Mouse (Mus musculus): ENCODE results near the gene Ppt2.
A peak's percentile ranks its signal among the peaks of the same experiment; 100 is the strongest.

Ppt2 gene

GRCm38 (mm10) chr17:34627943-34628643, at the start of gene Ppt2:
Gene Ppt2 (minus strand): TSS chr17:34628510.
- no peak for TF ChIP-seq GATA4 (IDR thresholded peaks at IDR 0.05; ENCODE audit: insufficient replicate concordance, low read length)

GRCm38 (mm10) chr17:34676671-34677070, 48.4 kb upstream of the Ppt2 start:
- TF ChIP-seq GATA4 (IDR thresholded peaks at IDR 0.05; ENCODE audit: insufficient replicate concordance, low read length): no peak

- TF ChIP-seq GATA4 (IDR thresholded peaks at IDR 0.05; ENCODE audit: insufficient replicate concordance, low read length): no peak
Observed at GRCm38 (mm10) chr17:34676093-34676460, 47.8 kb upstream of the Ppt2 start.

DNA sequence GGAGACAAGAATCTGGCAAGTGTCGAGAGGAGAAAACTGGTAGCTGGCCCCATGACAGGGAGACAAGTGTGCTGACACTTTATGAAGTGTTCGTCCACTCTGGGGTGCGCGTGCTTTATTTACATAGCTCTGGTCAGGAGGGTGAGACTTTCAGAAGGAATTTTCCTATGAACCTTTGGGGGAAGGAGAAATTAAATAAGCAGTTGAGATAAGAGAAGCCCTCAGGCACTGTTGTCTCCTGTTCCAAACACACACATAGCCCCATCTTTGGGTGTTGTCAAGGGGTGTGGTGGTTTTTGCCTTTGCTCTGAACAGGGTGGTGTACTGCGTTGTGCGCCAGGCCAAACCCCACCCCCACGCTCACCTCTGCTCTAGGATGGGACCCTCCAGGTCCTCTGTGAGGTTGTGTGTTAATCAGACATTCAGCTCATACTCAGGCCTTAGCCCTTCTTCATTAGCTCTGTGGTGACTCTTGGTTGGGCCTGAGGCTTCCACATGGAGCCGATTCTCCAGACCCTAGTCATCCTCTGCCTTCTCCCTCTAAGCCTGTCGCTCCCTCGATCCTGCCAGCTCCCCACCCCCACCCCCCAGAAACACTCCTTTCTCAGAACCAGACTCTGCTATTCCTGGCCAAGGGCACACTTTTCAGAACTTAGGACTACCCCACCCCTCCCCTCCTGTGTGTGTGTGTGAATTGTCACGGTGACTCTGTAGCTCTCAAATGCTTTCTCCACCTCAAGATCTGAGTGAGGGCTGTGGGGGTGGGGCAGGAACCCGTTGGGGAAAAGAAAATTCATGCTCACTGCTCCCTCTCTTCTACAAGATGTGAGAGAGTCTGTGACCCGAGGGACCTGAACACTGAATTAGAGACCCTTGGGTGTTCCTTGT, 47.1 kb upstream of the Ppt2 start:
- TF ChIP-seq GATA4 (IDR thresholded peaks at IDR 0.05; ENCODE audit: insufficient replicate concordance, low read length): no peak

DNA sequence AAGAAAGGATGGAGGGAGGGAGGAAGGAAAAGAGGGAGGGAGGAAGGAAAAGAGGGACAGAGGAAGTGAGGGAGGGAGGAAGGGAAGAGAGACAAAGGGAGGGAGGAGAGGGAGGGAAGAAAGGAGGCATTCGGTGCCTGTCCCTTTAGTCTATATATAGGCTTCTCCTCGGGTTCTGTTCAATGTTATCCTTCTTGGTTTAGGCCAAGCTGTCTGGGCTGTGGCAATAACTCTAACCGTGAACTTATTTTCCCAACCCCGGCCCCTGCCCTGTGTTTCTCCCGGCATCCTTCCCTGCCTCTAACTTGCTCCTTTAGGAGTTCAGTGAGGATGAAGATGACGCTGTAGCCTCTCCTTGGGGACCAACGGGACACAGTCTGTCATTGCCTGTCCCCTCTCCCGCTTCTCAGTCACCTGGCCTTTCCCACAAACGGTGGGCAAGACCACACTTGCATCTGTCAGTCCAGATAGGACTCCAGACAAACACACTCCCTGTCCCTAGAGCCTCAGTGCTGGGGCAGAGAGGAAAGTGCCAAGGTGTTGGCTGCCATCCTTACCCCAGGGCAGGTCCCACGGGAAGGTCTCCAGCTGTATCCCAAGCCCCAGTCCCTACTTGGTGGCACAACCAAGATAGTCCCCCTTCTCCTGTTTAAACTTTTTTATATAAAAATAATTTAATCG, 46.4 kb upstream of the Ppt2 start:
- TF ChIP-seq GATA4 (IDR thresholded peaks at IDR 0.05; ENCODE audit: insufficient replicate concordance, low read length): no peak

DNA sequence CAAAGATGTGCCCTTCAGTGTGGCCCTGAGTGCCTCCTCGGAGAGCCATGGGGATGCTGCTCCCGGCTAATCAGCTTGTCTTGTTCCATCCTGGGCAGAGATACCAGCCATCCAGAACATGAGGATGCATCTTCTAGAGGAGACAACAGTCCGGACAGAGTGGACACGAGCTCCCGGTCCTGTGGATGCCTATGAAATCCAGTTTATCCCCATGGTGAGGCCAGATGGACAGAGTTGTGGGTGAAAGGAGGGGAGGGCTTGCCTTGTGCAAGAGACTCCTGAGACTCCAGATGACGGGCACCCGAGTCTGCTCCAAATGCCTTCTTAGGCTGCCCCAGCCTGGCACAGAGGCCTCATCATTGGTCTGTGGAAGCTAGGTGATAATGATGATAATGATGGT, 44.8 kb upstream of the Ppt2 start:
- TF ChIP-seq GATA4 (IDR thresholded peaks at IDR 0.05; ENCODE audit: insufficient replicate concordance, low read length): no peak

GRCm38 (mm10) chr17:34672246-34672792, 44.0 kb upstream of the Ppt2 start:
- no peak for TF ChIP-seq GATA4 (IDR thresholded peaks at IDR 0.05; ENCODE audit: insufficient replicate concordance, low read length)

DNA sequence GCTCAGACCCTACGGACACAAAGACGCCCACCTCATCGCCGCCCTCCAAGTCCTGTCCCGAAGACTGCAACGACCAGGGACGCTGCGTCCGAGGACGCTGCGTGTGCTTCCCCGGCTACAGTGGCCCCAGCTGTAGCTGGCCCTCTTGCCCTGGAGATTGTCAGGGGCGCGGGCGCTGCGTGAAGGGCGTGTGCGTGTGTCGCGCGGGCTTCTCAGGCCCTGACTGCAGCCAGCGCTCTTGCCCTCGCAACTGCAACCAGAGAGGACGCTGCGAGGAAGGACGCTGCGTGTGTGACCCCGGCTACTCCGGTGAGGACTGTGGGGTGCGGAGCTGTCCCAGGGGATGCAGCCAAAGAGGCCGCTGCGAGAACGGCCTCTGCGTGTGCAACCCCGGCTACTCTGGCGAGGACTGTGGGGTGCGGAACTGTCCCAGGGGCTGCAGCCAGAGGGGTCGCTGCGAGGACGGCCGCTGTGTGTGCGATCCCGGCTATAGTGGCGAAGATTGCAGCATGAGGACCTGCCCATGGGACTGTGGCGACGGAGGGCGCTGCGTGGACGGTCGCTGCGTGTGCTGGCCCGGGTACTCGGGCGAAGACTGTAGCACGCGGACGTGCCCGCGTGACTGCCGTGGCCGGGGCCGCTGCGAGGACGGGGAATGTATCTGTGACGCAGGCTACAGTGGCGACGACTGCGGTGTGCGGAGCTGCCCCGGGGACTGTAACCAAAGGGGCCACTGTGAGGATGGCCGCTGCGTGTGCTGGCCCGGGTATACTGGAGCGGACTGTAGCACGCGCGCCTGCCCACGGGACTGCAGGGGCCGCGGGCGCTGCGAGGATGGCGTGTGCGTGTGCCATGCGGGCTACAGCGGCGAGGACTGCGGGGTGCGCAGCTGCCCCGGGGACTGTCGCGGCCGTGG, 43.1 kb upstream of the Ppt2 start:
- TF ChIP-seq GATA4 (IDR thresholded peaks at IDR 0.05; ENCODE audit: insufficient replicate concordance, low read length): no peak

DNA sequence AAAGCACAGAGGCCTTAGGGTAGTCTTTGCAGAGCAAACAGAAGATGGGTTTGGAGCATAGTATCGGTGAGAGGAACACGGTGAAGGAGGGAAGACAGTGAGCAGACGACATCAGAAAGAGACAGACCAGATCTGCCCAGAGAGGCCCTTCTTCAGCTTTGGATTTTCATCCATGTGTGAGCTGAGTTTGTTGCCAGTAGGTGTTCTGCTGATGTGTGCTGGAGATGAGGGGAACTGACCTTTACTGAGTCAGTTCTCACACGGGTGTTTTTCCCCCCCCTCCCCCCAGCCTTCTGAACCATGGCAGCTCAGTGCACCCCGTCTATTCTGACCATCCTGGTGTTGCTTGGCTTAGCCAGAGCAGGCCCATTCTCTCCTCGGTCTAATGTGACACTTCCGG, 41.9 kb upstream of the Ppt2 start, which contains the start of gene Tnxb:
Gene Tnxb, plus strand, starts transcription at position 301 of the 400 bp plus-strand sequence.
- no peak for TF ChIP-seq GATA4 (IDR thresholded peaks at IDR 0.05; ENCODE audit: insufficient replicate concordance, low read length)

- no peak for TF ChIP-seq GATA4 (IDR thresholded peaks at IDR 0.05; ENCODE audit: insufficient replicate concordance, low read length)
Observed at GRCm38 (mm10) chr17:34664472-34664871, 36.2 kb upstream of the Ppt2 start.

GRCm38 (mm10) chr17:34663558-34663957, 35.2 kb upstream of the Ppt2 start:
- no peak for TF ChIP-seq GATA4 (IDR thresholded peaks at IDR 0.05; ENCODE audit: insufficient replicate concordance, low read length)

DNA sequence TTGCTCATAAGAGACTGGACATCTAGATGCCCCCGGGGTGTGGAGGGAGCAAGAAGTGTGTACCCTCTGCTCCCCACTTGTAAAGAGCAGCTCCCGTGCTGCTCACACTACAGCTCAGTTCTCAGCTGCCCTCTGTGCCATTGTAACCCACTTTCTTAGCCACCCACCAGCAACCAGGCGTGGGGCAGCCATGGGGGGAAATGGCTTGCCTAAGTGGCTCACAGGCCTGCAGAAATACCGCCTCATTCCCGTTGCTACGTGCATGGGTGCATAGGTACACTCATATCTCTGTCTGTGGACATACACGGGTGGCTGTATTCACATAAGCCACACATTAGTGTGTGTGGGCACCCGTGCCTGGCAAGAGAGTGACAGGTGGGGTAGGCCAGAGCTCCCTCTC, 34.7 kb upstream of the Ppt2 start:
- TF ChIP-seq GATA4 (IDR thresholded peaks at IDR 0.05; ENCODE audit: insufficient replicate concordance, low read length): no peak

GRCm38 (mm10) chr17:34662468-34662867, 34.2 kb upstream of the Ppt2 start:
- no peak for TF ChIP-seq GATA4 (IDR thresholded peaks at IDR 0.05; ENCODE audit: insufficient replicate concordance, low read length)

- TF ChIP-seq GATA4 (IDR thresholded peaks at IDR 0.05; ENCODE audit: insufficient replicate concordance, low read length): peak; percentile 75; the same call in 1 of the 2 replicates
Observed at GRCm38 (mm10) chr17:34661121-34661591, 32.8 kb upstream of the Ppt2 start.

All from liver, adult (tissue).